ENCODE assay signal across 10 mouse cellular contexts in genomic region chr16:6503573-6504331, GRCm38 (mm10).
DNase-seq lines count a peak whose midpoint lies in the region; ATAC-seq and TF ChIP-seq lines count a peak whose summit lies in the region.
"Had no signal": no experiment of that assay in that cellular context is flagged by ENCODE, and none has a peak within 500 bp of the region (broad histone marks: within the 10 kb centered on the region; RNA-seq: fewer than 3 reads in every experiment).

No protein-coding gene starts in this region.

- H3K27me3 ChIP-seq in kidney, embryonic 14.5 days (ENCODE audit: control insufficient read depth, insufficient read depth, low read length): no peaks in the 10 kb centered on the region
- no peaks in the 10 kb centered on the region for H3K27me3 ChIP-seq in Patski
- H3K27me3 ChIP-seq in hindbrain, embryonic 12.5 days: no peaks in the 10 kb centered on the region
- H3K27me3 ChIP-seq in neural tube, embryonic 14.5 days (ENCODE audit: control insufficient read depth, insufficient read depth, low read length): no peaks in the 10 kb centered on the region
- H3K27me3 ChIP-seq: limb, embryonic 15.5 days; stomach, embryonic 15.5 days had no signal

- peak; percentile 20 for DNase-seq in kidney, adult 11 months
- no peak for DNase-seq in Patski (ENCODE audit: low read depth, low spot score)
- DNase-seq in cerebellum, postnatal 10 days: peak; percentile 85 to 87
- DNase-seq in left cerebral cortex, postnatal 10 days (ENCODE audit: extremely low spot score in 1 of 2, low spot score in 2 of 2): peak; percentile 52 to 56
- no peak for DNase-seq in natural killer cell, adult 2 months (ENCODE audit: low spot score in 2 of 2)

- in situ Hi-C loops in Patski (cut with MboI; ENCODE audit: low pct_unique_long_range_greater_than_20kb): loop anchor here (10.0 kb wide), 1 partner anchor 771 kb away; no protein-coding TSS in a partner anchor

- POLR2A ChIA-PET in Patski (lab: Charles Lee): interaction anchor here (0.8 kb wide), 1 partner anchor 36 kb away, joined by 3 read pairs; no protein-coding TSS in a partner anchor

- WGBS in kidney, embryonic 14.5 days: 63% methylated on average over 5 of the region's 5 CpGs
- 52% methylated on average over 5 of the region's 5 CpGs for WGBS in hindbrain, embryonic 12.5 days
- 37% methylated on average over 5 of the region's 5 CpGs for WGBS in neural tube, embryonic 14.5 days

- H3K27ac ChIP-seq in kidney, embryonic 14.5 days (ENCODE audit: low read depth, low read length): no peak overlapping the region
- H3K27ac ChIP-seq in hindbrain, embryonic 12.5 days: no peak overlapping the region
- H3K27ac ChIP-seq in neural tube, embryonic 14.5 days (ENCODE audit: low read depth, low read length): peak overlapping the region; percentile 52; the same call in 1 of the 2 replicates
- H3K27ac ChIP-seq: limb, embryonic 15.5 days; stomach, embryonic 15.5 days had no signal

- CTCF ChIA-PET in Patski (lab: Charles Lee): interaction anchor here (0.8 to 3.0 kb wide), 10 partner anchors 11 to 555 kb away, joined by 3 to 14 read pairs (median 4); no protein-coding TSS in a partner anchor

- TF ChIP-seq CTCF in Patski (IDR thresholded peaks at IDR 0.05): peak; percentile 83

- no peak overlapping the region for H3K4me2 ChIP-seq in kidney, embryonic 14.5 days (replicated peaks; ENCODE audit: low read depth, low read length)
- H3K4me2 ChIP-seq in hindbrain, embryonic 12.5 days (replicated peaks): no peak overlapping the region
- no peak overlapping the region for H3K4me2 ChIP-seq in neural tube, embryonic 14.5 days (ENCODE audit: low read depth, low read length)
- H3K4me2 ChIP-seq: limb, embryonic 15.5 days; stomach, embryonic 15.5 days had no signal

- ATAC-seq in kidney, embryonic 14.5 days (ENCODE audit: low FRiP score, low TSS enrichment): no peak
- ATAC-seq in Patski: no peak
- ATAC-seq in hindbrain, embryonic 12.5 days (ENCODE audit: low FRiP score): peak; percentile 46
- ATAC-seq in neural tube, embryonic 14.5 days (ENCODE audit: low read depth): peak; percentile 54

- no peak overlapping the region for H3K4me3 ChIP-seq in kidney, embryonic 14.5 days (ENCODE audit: low read length)
- H3K4me3 ChIP-seq in hindbrain, embryonic 12.5 days: no peak overlapping the region
- H3K4me3 ChIP-seq in neural tube, embryonic 14.5 days (ENCODE audit: low read depth, low read length): no peak overlapping the region
- H3K4me3 ChIP-seq: limb, embryonic 15.5 days; stomach, embryonic 15.5 days had no signal

- intact Hi-C loops in left cerebral cortex, postnatal 10 days (cut with DNase I): no loop called here

- H3K4me1 ChIP-seq in kidney, embryonic 14.5 days (ENCODE audit: control insufficient read depth, insufficient read depth, low read length): no peaks in the 10 kb centered on the region
- no peaks in the 10 kb centered on the region for H3K4me1 ChIP-seq in hindbrain, embryonic 12.5 days
- peaks cover 4% of the 10 kb centered on the region; the same call in 1 of the 2 replicates for H3K4me1 ChIP-seq in neural tube, embryonic 14.5 days (ENCODE audit: control insufficient read depth, insufficient read depth, low read length)
- H3K4me1 ChIP-seq: limb, embryonic 15.5 days; stomach, embryonic 15.5 days had no signal

- no peaks in the 10 kb centered on the region for H3K9me3 ChIP-seq in kidney, embryonic 14.5 days (ENCODE audit: control insufficient read depth, low read length)
- no peaks in the 10 kb centered on the region for H3K9me3 ChIP-seq in hindbrain, embryonic 12.5 days (replicated peaks)
- no peaks in the 10 kb centered on the region for H3K9me3 ChIP-seq in neural tube, embryonic 14.5 days (ENCODE audit: control insufficient read depth, low read length)
- H3K9me3 ChIP-seq: limb, embryonic 15.5 days; stomach, embryonic 15.5 days had no signal

- H3K9ac ChIP-seq in kidney, embryonic 14.5 days (ENCODE audit: low read depth, low read length): no peak overlapping the region
- H3K9ac ChIP-seq in hindbrain, embryonic 12.5 days: no peak overlapping the region
- no peak overlapping the region for H3K9ac ChIP-seq in neural tube, embryonic 14.5 days (replicated peaks; ENCODE audit: low read depth, low read length)
- H3K9ac ChIP-seq: limb, embryonic 15.5 days; stomach, embryonic 15.5 days had no signal

- no peaks in the 10 kb centered on the region for H3K36me3 ChIP-seq in kidney, embryonic 14.5 days (ENCODE audit: control insufficient read depth, insufficient read depth, low read length)
- H3K36me3 ChIP-seq in hindbrain, embryonic 12.5 days: no peaks in the 10 kb centered on the region
- no peaks in the 10 kb centered on the region for H3K36me3 ChIP-seq in neural tube, embryonic 14.5 days (ENCODE audit: control insufficient read depth, insufficient read depth, low read length)
- H3K36me3 ChIP-seq: limb, embryonic 15.5 days; stomach, embryonic 15.5 days had no signal

Comparison
In these comparisons a context has a peak if more than half of its experiments do, and no peak if none do; other contexts are left out.
1. DNase-seq: peak in kidney, adult 11 months (single experiment), cerebellum, postnatal 10 days (2 of 2) and left cerebral cortex, postnatal 10 days (2 of 2); none in Patski (single experiment) and natural killer cell, adult 2 months (0 of 2).
2. ATAC-seq: peak in hindbrain, embryonic 12.5 days (single experiment) and neural tube, embryonic 14.5 days (single experiment); none in kidney, embryonic 14.5 days (single experiment) and Patski (single experiment).